In genomic region chr8:117343484-117343883, GRCm38 (mm10) we compare ENCODE assay signal across 12 mouse cellular contexts.
DNase-seq lines count a peak whose midpoint lies in the region; ATAC-seq and TF ChIP-seq lines count a peak whose summit lies in the region.
"Had no signal": no experiment of that assay in that cellular context is flagged by ENCODE, and none has a peak within 500 bp of the region (broad histone marks: within the 10 kb centered on the region; RNA-seq: fewer than 3 reads in every experiment).

No protein-coding gene starts in this region.

- TF ChIP-seq EP300 in liver, postnatal 0 days (IDR thresholded peaks at IDR 0.05; ENCODE audit: low read depth) = no peak
- TF ChIP-seq EP300 in stomach, postnatal 0 days (optimal IDR thresholded peaks at IDR 0.05) = no peak

- no peak overlapping the region for H3K4me3 ChIP-seq in forebrain, embryonic 13.5 days
- H3K4me3 ChIP-seq in forebrain, embryonic 11.5 days (ENCODE audit: low read depth, low read length) = no peak overlapping the region
- no peak overlapping the region for H3K4me3 ChIP-seq in spleen, adult 2 months (ENCODE audit: extremely low read depth, insufficient read depth, insufficient read length)
- no peak overlapping the region for H3K4me3 ChIP-seq in liver, postnatal 0 days (ENCODE audit: low read depth, low read length)
- H3K4me3 ChIP-seq in stomach, postnatal 0 days (ENCODE audit: low read depth, low read length) = no peak overlapping the region

- no peak for DNase-seq in forebrain, embryonic 11.5 days (ENCODE audit: low spot score)
- DNase-seq in spleen, adult 2 months (ENCODE audit: low read depth in 1 of 2, low spot score in 2 of 2) = no peak
- DNase-seq in spleen, adult 18-20 months = no peak
- no peak for DNase-seq in liver, postnatal 0 days
- DNase-seq in stomach, postnatal 0 days (ENCODE audit: low spot score) = peak; percentile 24
- no peak for DNase-seq in adrenal gland, postnatal 36 days
- DNase-seq in kidney, adult 8-10 months = no peak
- DNase-seq: cerebellum, postnatal 14 days; lung, adult 2 months; thymus, adult 2 months had no signal

- no peak overlapping the region for H3K4me2 ChIP-seq in forebrain, embryonic 13.5 days
- no peak overlapping the region for H3K4me2 ChIP-seq in forebrain, embryonic 11.5 days (ENCODE audit: low read depth, low read length, severe bottlenecking)
- H3K4me2 ChIP-seq in liver, postnatal 0 days (ENCODE audit: low read depth, low read length) = peak overlapping the region; percentile 53
- H3K4me2 ChIP-seq in stomach, postnatal 0 days (replicated peaks; ENCODE audit: low read depth) = no peak overlapping the region

- H3K9ac ChIP-seq in forebrain, embryonic 13.5 days = no peak overlapping the region
- H3K9ac ChIP-seq in forebrain, embryonic 11.5 days (ENCODE audit: low read length) = no peak overlapping the region
- peak overlapping the region; percentile 14; the same call in 1 of the 2 replicates for H3K9ac ChIP-seq in liver, postnatal 0 days (replicated peaks)
- no peak overlapping the region for H3K9ac ChIP-seq in stomach, postnatal 0 days (ENCODE audit: low read length)

- H3K36me3 ChIP-seq in forebrain, embryonic 13.5 days (ENCODE audit: poor library complexity, severe bottlenecking) = no peaks in the 10 kb centered on the region
- no peaks in the 10 kb centered on the region for H3K36me3 ChIP-seq in forebrain, embryonic 11.5 days (ENCODE audit: control insufficient read depth, insufficient read depth, low read length)
- no peaks in the 10 kb centered on the region for H3K36me3 ChIP-seq in spleen, adult 2 months (ENCODE audit: control insufficient read depth, insufficient read depth, low read length)
- H3K36me3 ChIP-seq in liver, postnatal 0 days (replicated peaks; ENCODE audit: insufficient read depth, low read length) = no peaks in the 10 kb centered on the region
- H3K36me3 ChIP-seq in stomach, postnatal 0 days (ENCODE audit: control insufficient read depth, insufficient read depth, low read length) = no peaks in the 10 kb centered on the region

- 90% methylated on average over 10 of the region's 10 CpGs for WGBS in forebrain, embryonic 13.5 days
- WGBS in forebrain, embryonic 11.5 days = 90% methylated on average over 10 of the region's 10 CpGs
- WGBS in spleen, adult 2 months = 24% methylated on average over 10 of the region's 10 CpGs
- 40% methylated on average over 10 of the region's 10 CpGs for WGBS in liver, postnatal 0 days (ENCODE audit: insufficient replicate concordance)
- 50% methylated on average over 10 of the region's 10 CpGs for WGBS in stomach, postnatal 0 days

- no peaks in the 10 kb centered on the region for H3K9me3 ChIP-seq in forebrain, embryonic 13.5 days (replicated peaks)
- no peaks in the 10 kb centered on the region for H3K9me3 ChIP-seq in forebrain, embryonic 11.5 days (ENCODE audit: control insufficient read depth, low read length)
- H3K9me3 ChIP-seq in liver, postnatal 0 days (ENCODE audit: low read length) = no peaks in the 10 kb centered on the region
- H3K9me3 ChIP-seq in stomach, postnatal 0 days (ENCODE audit: control insufficient read depth, low read length) = no peaks in the 10 kb centered on the region

- no peaks in the 10 kb centered on the region for H3K27me3 ChIP-seq in forebrain, embryonic 13.5 days
- H3K27me3 ChIP-seq in forebrain, embryonic 11.5 days (ENCODE audit: control insufficient read depth, insufficient read depth, low read length) = no peaks in the 10 kb centered on the region
- no peaks in the 10 kb centered on the region for H3K27me3 ChIP-seq in spleen, adult 2 months (ENCODE audit: control insufficient read depth, insufficient read depth, low read length)
- no peaks in the 10 kb centered on the region for H3K27me3 ChIP-seq in liver, postnatal 0 days (ENCODE audit: insufficient read depth, low read length)
- H3K27me3 ChIP-seq in stomach, postnatal 0 days (ENCODE audit: control insufficient read depth, insufficient read depth, low read length) = no peaks in the 10 kb centered on the region
- H3K27me3 ChIP-seq: Patski had no signal

- TF ChIP-seq CTCF in spleen, adult 2 months (IDR thresholded peaks at IDR 0.05; ENCODE audit: extremely low read depth, insufficient read depth, insufficient read length, insufficient replicate concordance) = no peak
- no peak for TF ChIP-seq CTCF in liver, postnatal 0 days (IDR thresholded peaks at IDR 0.05; ENCODE audit: low read depth)
- TF ChIP-seq CTCF in stomach, postnatal 0 days (IDR thresholded peaks at IDR 0.05; ENCODE audit: low read depth) = no peak

- peaks cover 35% of the 10 kb centered on the region for H3K4me1 ChIP-seq in forebrain, embryonic 13.5 days
- H3K4me1 ChIP-seq in forebrain, embryonic 11.5 days (replicated peaks; ENCODE audit: control insufficient read depth, insufficient read depth, low read length) = peaks cover 6% of the 10 kb centered on the region
- H3K4me1 ChIP-seq in spleen, adult 2 months (ENCODE audit: control insufficient read depth, insufficient read depth, insufficient read length) = peaks cover 45% of the 10 kb centered on the region
- H3K4me1 ChIP-seq in liver, postnatal 0 days (ENCODE audit: insufficient read depth) = peaks cover 83% of the 10 kb centered on the region
- H3K4me1 ChIP-seq in stomach, postnatal 0 days (replicated peaks; ENCODE audit: control insufficient read depth, insufficient read depth) = peaks cover 16% of the 10 kb centered on the region

- no peak for TF ChIP-seq POLR2A in spleen, adult 2 months (IDR thresholded peaks at IDR 0.05; ENCODE audit: low read depth, low read length)

- peak overlapping the region; percentile 19; the same call in 1 of the 2 replicates for H3K27ac ChIP-seq in forebrain, embryonic 13.5 days
- H3K27ac ChIP-seq in forebrain, embryonic 11.5 days (ENCODE audit: low read depth, low read length) = no peak overlapping the region
- peak overlapping the region; percentile 69 for H3K27ac ChIP-seq in spleen, adult 2 months (ENCODE audit: insufficient read depth, low read length)
- H3K27ac ChIP-seq in liver, postnatal 0 days (ENCODE audit: low read depth) = peak overlapping the region; percentile 76
- H3K27ac ChIP-seq in stomach, postnatal 0 days (replicated peaks) = peak overlapping the region; percentile 61

- no peak for ATAC-seq in forebrain, embryonic 13.5 days
- ATAC-seq in forebrain, embryonic 11.5 days (replicated peaks; ENCODE audit: low FRiP score) = no peak
- ATAC-seq in liver, postnatal 0 days = no peak
- ATAC-seq in stomach, postnatal 0 days (ENCODE audit: low FRiP score, low TSS enrichment) = peak; percentile 28; the same call in 1 of the 2 replicates
- ATAC-seq: Patski had no signal
